Mouse (Mus musculus) embryo, embryonic 11 days (tissue): ENCODE results near the gene Foxred2.

Experiments used
- DNase-seq: peaks from one replicate; pipeline ENCODE4 v3.0.0-alpha.2; 2015

Gene Foxred2

GRCm38 (mm10) chr15:77913054-77913453, 43.5 kb downstream of the Foxred2 start:
- no peak for DNase-seq

GRCm38 (mm10) chr15:77912585-77912984, 43.9 kb downstream of the Foxred2 start:
- no peak for DNase-seq

- no peak for DNase-seq
These were observed 44.5 kb downstream of the Foxred2 start for GRCm38 (mm10) chr15:77912048-77912447.

- no peak for DNase-seq
These were observed 45.5 kb downstream of the Foxred2 start for GRCm38 (mm10) chr15:77911065-77911464.

- DNase-seq = no peak
These were observed 48.6 kb downstream of the Foxred2 start for GRCm38 (mm10) chr15:77907646-77908518.

GRCm38 (mm10) chr15:77906545-77906944, 50.0 kb downstream of the Foxred2 start:
- no peak for DNase-seq

- no peak for DNase-seq
These were observed 50.4 kb downstream of the Foxred2 start for GRCm38 (mm10) chr15:77906081-77906480.

- peak; percentile 92 for DNase-seq
These were observed 51.1 kb downstream of the Foxred2 start for GRCm38 (mm10) chr15:77905275-77905970.

GRCm38 (mm10) chr15:77904363-77904892, 52.1 kb downstream of the Foxred2 start:
- no peak for DNase-seq

GRCm38 (mm10) chr15:77903176-77903575, 53.3 kb downstream of the Foxred2 start:
- DNase-seq = no peak

- no peak for DNase-seq
These were observed 61.6 kb downstream of the Foxred2 start for GRCm38 (mm10) chr15:77894926-77895325.

- no peak for DNase-seq
These were observed 63.2 kb downstream of the Foxred2 start for GRCm38 (mm10) chr15:77893292-77893691.

- no peak for DNase-seq
These were observed 64.1 kb downstream of the Foxred2 start for GRCm38 (mm10) chr15:77892420-77892819.

- DNase-seq = no peak
These were observed 64.8 kb downstream of the Foxred2 start for GRCm38 (mm10) chr15:77891766-77892165.
